Mouse (Mus musculus): ENCODE data around the gene Eea1.

Eea1 gene

GRCm38 (mm10) chr10:95945086-95945485, 4.6 kb downstream of the Eea1 start:
- ATAC-seq (ENCODE audit: insufficient number of reproducible peaks, low FRiP score, low TSS enrichment), result no peak

GRCm38 (mm10) chr10:95949410-95949809, 9.0 kb downstream of the Eea1 start:
- no peak for ATAC-seq (ENCODE audit: insufficient number of reproducible peaks, low FRiP score, low TSS enrichment)

- ATAC-seq (ENCODE audit: insufficient number of reproducible peaks, low FRiP score, low TSS enrichment), result no peak
Measured at GRCm38 (mm10) chr10:95950194-95950593, 9.7 kb downstream of the Eea1 start.

- no peak for ATAC-seq (ENCODE audit: insufficient number of reproducible peaks, low FRiP score, low TSS enrichment)
Measured at GRCm38 (mm10) chr10:95950797-95951196, 10.3 kb downstream of the Eea1 start.

GRCm38 (mm10) chr10:95951346-95951745, 10.9 kb downstream of the Eea1 start:
- ATAC-seq (ENCODE audit: insufficient number of reproducible peaks, low FRiP score, low TSS enrichment), result no peak

- ATAC-seq (ENCODE audit: insufficient number of reproducible peaks, low FRiP score, low TSS enrichment), result no peak
Measured at GRCm38 (mm10) chr10:95956629-95957028, 16.2 kb downstream of the Eea1 start.

GRCm38 (mm10) chr10:95957574-95957973, 17.1 kb downstream of the Eea1 start:
- ATAC-seq (ENCODE audit: insufficient number of reproducible peaks, low FRiP score, low TSS enrichment), result no peak

- no peak for ATAC-seq (ENCODE audit: insufficient number of reproducible peaks, low FRiP score, low TSS enrichment)
Measured at GRCm38 (mm10) chr10:95964679-95965078, 24.2 kb downstream of the Eea1 start.

GRCm38 (mm10) chr10:95969694-95970093, 29.2 kb downstream of the Eea1 start:
- no peak for ATAC-seq (ENCODE audit: insufficient number of reproducible peaks, low FRiP score, low TSS enrichment)

- ATAC-seq (ENCODE audit: insufficient number of reproducible peaks, low FRiP score, low TSS enrichment), result no peak
Measured at GRCm38 (mm10) chr10:95970744-95971212, 30.3 kb downstream of the Eea1 start.

GRCm38 (mm10) chr10:95971341-95971740, 30.9 kb downstream of the Eea1 start:
- ATAC-seq (ENCODE audit: insufficient number of reproducible peaks, low FRiP score, low TSS enrichment), result no peak

- no peak for ATAC-seq (ENCODE audit: insufficient number of reproducible peaks, low FRiP score, low TSS enrichment)
Measured at GRCm38 (mm10) chr10:95971942-95972341, 31.5 kb downstream of the Eea1 start.

- ATAC-seq (ENCODE audit: insufficient number of reproducible peaks, low FRiP score, low TSS enrichment), result no peak
Measured at GRCm38 (mm10) chr10:95974462-95974861, 34.0 kb downstream of the Eea1 start.

GRCm38 (mm10) chr10:95976798-95977197, 36.3 kb downstream of the Eea1 start:
- no peak for ATAC-seq (ENCODE audit: insufficient number of reproducible peaks, low FRiP score, low TSS enrichment)

GRCm38 (mm10) chr10:95989731-95990130, 49.3 kb downstream of the Eea1 start:
- no peak for ATAC-seq (ENCODE audit: insufficient number of reproducible peaks, low FRiP score, low TSS enrichment)

- ATAC-seq (ENCODE audit: insufficient number of reproducible peaks, low FRiP score, low TSS enrichment), result no peak
Measured at GRCm38 (mm10) chr10:95991176-95991575, 50.7 kb downstream of the Eea1 start.

- no peak for ATAC-seq (ENCODE audit: insufficient number of reproducible peaks, low FRiP score, low TSS enrichment)
Measured at GRCm38 (mm10) chr10:96000904-96001303, 60.5 kb downstream of the Eea1 start.

- no peak for ATAC-seq (ENCODE audit: insufficient number of reproducible peaks, low FRiP score, low TSS enrichment)
Measured at GRCm38 (mm10) chr10:96015738-96016137, 75.3 kb downstream of the Eea1 start.

GRCm38 (mm10) chr10:96017418-96017817, 77.0 kb downstream of the Eea1 start:
- ATAC-seq (ENCODE audit: insufficient number of reproducible peaks, low FRiP score, low TSS enrichment), result no peak

- peak; percentile 90 for ATAC-seq (ENCODE audit: insufficient number of reproducible peaks, low FRiP score, low TSS enrichment)
Measured at GRCm38 (mm10) chr10:96033356-96033984, 93.0 kb downstream of the Eea1 start.

GRCm38 (mm10) chr10:96034106-96034505, 93.7 kb downstream of the Eea1 start:
- ATAC-seq (ENCODE audit: insufficient number of reproducible peaks, low FRiP score, low TSS enrichment), result no peak

GRCm38 (mm10) chr10:96035951-96036350, 95.5 kb downstream of the Eea1 start:
- ATAC-seq (ENCODE audit: insufficient number of reproducible peaks, low FRiP score, low TSS enrichment), result 0 out of 2 replicates have a peak, but pooled peaks have one; percentile 49
